ENCODE assay signal across 11 mouse cellular contexts in the genomic region with DNA sequence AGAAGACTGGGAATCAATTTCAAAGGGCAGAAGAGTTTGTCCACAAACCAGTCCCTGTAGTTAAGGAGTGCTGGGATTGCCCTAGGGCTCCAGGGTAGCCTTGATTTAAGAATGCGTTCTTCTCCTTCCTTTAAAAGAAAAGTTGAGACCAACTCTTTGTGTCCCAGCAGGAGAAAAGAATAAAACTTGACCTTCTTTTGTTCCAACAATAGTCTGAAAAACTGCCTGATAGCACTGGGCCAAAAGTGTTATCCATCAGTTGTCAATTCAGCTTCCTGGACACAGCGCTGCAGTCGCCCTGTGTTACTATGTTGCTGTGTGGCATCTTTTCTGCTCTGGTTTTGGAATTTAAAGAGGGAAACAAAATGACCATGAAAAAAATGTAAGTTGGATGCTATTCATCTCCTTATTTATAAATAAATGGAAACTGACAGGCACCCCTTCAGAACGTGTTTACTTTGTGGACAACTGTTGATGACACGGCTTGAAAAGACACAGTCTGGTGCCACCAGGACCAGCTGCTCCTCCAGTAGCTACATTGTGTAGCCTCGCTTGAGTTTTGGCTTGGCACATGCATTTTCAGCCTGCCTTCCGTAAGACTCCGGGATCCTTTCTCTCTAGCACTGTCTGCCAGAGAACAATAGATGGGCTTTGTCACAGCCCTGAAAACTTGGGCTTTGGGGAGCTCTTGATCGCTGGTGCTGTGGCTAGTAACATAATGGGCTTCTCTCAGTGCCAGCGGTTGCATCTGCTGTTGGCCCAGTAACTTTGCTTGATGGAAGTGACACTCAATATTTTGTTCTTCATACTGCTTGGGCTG. TPM values are rescaled to one million over a fixed set of nuclear protein-coding genes. Genes with fewer than 3 reads are reported as not detected.
DNase-seq lines count a peak whose midpoint lies in the region; ATAC-seq and TF ChIP-seq lines count a peak whose summit lies in the region.
"Had no signal": no experiment of that assay in that cellular context is flagged by ENCODE, and none has a peak within 500 bp of the region (broad histone marks: within the 10 kb centered on the region; RNA-seq: fewer than 3 reads in every experiment).

No protein-coding gene starts in this region.

- no peak overlapping the region for H3K9ac ChIP-seq in neural tube, embryonic 12.5 days
- H3K9ac ChIP-seq: limb, embryonic 13.5 days had no signal

- peak; percentile 13 for DNase-seq in kidney, adult 2 months
- no peak for DNase-seq in kidney, postnatal 14 days
- DNase-seq in embryo, embryonic 11 days = peak; percentile 27
- peak; percentile 32 for DNase-seq in layer of hippocampus, adult 9-11 months
- no peak for DNase-seq in kidney, postnatal 25 days
- no peak for DNase-seq in heart, embryonic 10.5 days (ENCODE audit: low spot score)

- H3K27me3 ChIP-seq in kidney, adult 2 months (replicated peaks; ENCODE audit: control insufficient read depth, insufficient read depth, low read length) = no peaks in the 10 kb centered on the region
- H3K27me3 ChIP-seq in neural tube, embryonic 12.5 days (replicated peaks) = no peaks in the 10 kb centered on the region
- no peaks in the 10 kb centered on the region for H3K27me3 ChIP-seq in heart, embryonic 10.5 days (ENCODE audit: insufficient read depth, poor library complexity, severe bottlenecking)
- H3K27me3 ChIP-seq: limb, embryonic 13.5 days had no signal

- no peaks in the 10 kb centered on the region for H3K4me1 ChIP-seq in kidney, adult 2 months (ENCODE audit: control insufficient read depth, insufficient read depth, low read length)
- H3K4me1 ChIP-seq in neural tube, embryonic 12.5 days = no peaks in the 10 kb centered on the region
- H3K4me1 ChIP-seq in heart, embryonic 10.5 days = no peaks in the 10 kb centered on the region
- H3K4me1 ChIP-seq: limb, embryonic 13.5 days had no signal

- TF ChIP-seq CTCF in kidney, adult 2 months (conservative IDR thresholded peaks at IDR 0.05; ENCODE audit: insufficient read depth, insufficient read length, low read depth, low read length) = no peak

- no peak for TF ChIP-seq POLR2A in kidney, adult 2 months (IDR thresholded peaks at IDR 0.05; ENCODE audit: low read depth, low read length)

- 69% methylated on average over 10 of the region's 10 CpGs for WGBS in kidney, adult 2 months
- WGBS in neural tube, embryonic 12.5 days = 26% methylated on average over 10 of the region's 10 CpGs
- WGBS in heart, embryonic 10.5 days = 83% methylated on average over 10 of the region's 10 CpGs

- H3K4me2 ChIP-seq in neural tube, embryonic 12.5 days (replicated peaks) = no peak overlapping the region
- H3K4me2 ChIP-seq: limb, embryonic 13.5 days had no signal

- peak; percentile 53; the same call in 1 of the 2 replicates for ATAC-seq in neural tube, embryonic 12.5 days (ENCODE audit: low FRiP score, low read depth)
- ATAC-seq: intestine, embryonic 16.5 days had no signal

- H3K4me3 ChIP-seq in kidney, adult 2 months (ENCODE audit: insufficient read depth, low read depth, low read length) = no peak overlapping the region
- no peak overlapping the region for H3K4me3 ChIP-seq in neural tube, embryonic 12.5 days
- no peak overlapping the region for H3K4me3 ChIP-seq in heart, embryonic 10.5 days
- H3K4me3 ChIP-seq: limb, embryonic 13.5 days; myocyte had no signal

- no peaks in the 10 kb centered on the region for H3K9me3 ChIP-seq in neural tube, embryonic 12.5 days
- H3K9me3 ChIP-seq in heart, embryonic 10.5 days = no peaks in the 10 kb centered on the region
- H3K9me3 ChIP-seq: limb, embryonic 13.5 days had no signal

- no peaks in the 10 kb centered on the region for H3K36me3 ChIP-seq in kidney, adult 2 months (ENCODE audit: control insufficient read depth, insufficient read depth, low read length)
- H3K36me3 ChIP-seq in neural tube, embryonic 12.5 days = no peaks in the 10 kb centered on the region
- H3K36me3 ChIP-seq in heart, embryonic 10.5 days = no peaks in the 10 kb centered on the region
- H3K36me3 ChIP-seq: limb, embryonic 13.5 days had no signal

- H3K27ac ChIP-seq in kidney, adult 2 months (ENCODE audit: insufficient read depth, low read depth, low read length) = no peak overlapping the region
- no peak overlapping the region for H3K27ac ChIP-seq in neural tube, embryonic 12.5 days
- H3K27ac ChIP-seq in heart, embryonic 10.5 days = no peak overlapping the region
- H3K27ac ChIP-seq: limb, embryonic 13.5 days had no signal

RNA-seq across cellular contexts. Expression of a gene that starts 54.0 kb away (rescaled TPM):
- not detected in 2 replicates for polyA plus RNA-seq in kidney, adult 2 months (2012; rRNA removed)
- polyA plus RNA-seq in neural tube, embryonic 12.5 days (2016; fragmentation: Nextera tagmentation; extraction: Ambion mirVana) = not detected in 2 replicates
- polyA plus RNA-seq in heart, embryonic 10.5 days (2016; fragmentation: Nextera tagmentation; extraction: Ambion mirVana) = not detected in 2 replicates
- polyA plus RNA-seq: intestine, embryonic 16.5 days; limb, embryonic 13.5 days; myocyte; stomach, embryonic 14.5 days had no signal

Comparison
In these comparisons a context has a peak if more than half of its experiments do, and no peak if none do; other contexts are left out.
1. DNase-seq: peak in kidney, adult 2 months (single experiment), embryo, embryonic 11 days (single experiment) and layer of hippocampus, adult 9-11 months (single experiment); none in kidney, postnatal 14 days (single experiment), kidney, postnatal 25 days (0 of 2) and heart, embryonic 10.5 days (single experiment).